Comparison of ENCODE assay signal across 8 mouse cellular contexts in the genomic region with DNA sequence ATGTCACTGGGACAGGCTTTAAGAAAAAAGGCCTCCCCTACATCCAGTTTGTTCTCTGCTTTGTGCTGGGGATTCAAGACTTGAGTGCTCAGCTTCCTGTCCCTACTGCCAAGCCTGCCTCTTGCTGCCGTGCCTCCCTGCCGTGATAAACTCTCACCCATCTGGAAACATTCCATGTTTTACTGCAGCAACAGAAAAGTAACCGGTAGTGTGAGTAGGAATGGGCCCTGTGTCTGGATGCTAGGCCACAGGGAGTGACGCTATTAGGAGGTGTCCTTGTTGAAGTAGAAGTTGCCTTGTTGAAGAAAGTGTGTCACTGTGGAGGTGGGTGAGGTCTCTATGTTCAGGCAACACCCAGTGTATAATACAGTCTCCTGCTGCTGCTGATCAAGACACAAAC. TPM values are rescaled to one million over a fixed set of nuclear protein-coding genes. Genes with fewer than 3 reads are reported as not detected.
DNase-seq lines count a peak whose midpoint lies in the region; ATAC-seq and TF ChIP-seq lines count a peak whose summit lies in the region.

No protein-coding gene starts in this region.

- no peaks in the 10 kb centered on the region for H3K9me3 ChIP-seq in hindbrain, postnatal 0 days (ENCODE audit: low read length)
- no peaks in the 10 kb centered on the region for H3K9me3 ChIP-seq in midbrain, embryonic 15.5 days

- H3K27ac ChIP-seq in embryonic fibroblast, embryonic 13.5 days (ENCODE audit: insufficient read depth, low read length) = peak overlapping the region; percentile 67
- H3K27ac ChIP-seq in hindbrain, postnatal 0 days = peak overlapping the region; percentile 68
- H3K27ac ChIP-seq in midbrain, embryonic 15.5 days = peak overlapping the region; percentile 56

- peak; percentile 30 for DNase-seq in cerebellum, adult 11 months
- no peak for DNase-seq in cerebellum, adult 8-10 months
- peak; percentile 82 for DNase-seq in 3T3-L1 (ENCODE audit: low read depth, low spot score)
- DNase-seq in hindbrain, postnatal 0 days (ENCODE audit: low spot score) = peak; percentile 66
- no peak for DNase-seq in layer of hippocampus, postnatal 10 days (ENCODE audit: low spot score in 2 of 2)
- no peak for DNase-seq in left cerebral cortex, adult 8-10 months (ENCODE audit: low spot score in 2 of 2)

- peaks cover 11% of the 10 kb centered on the region for H3K4me1 ChIP-seq in embryonic fibroblast, embryonic 13.5 days (ENCODE audit: control insufficient read depth, insufficient read depth, low read length)
- no peaks in the 10 kb centered on the region for H3K4me1 ChIP-seq in hindbrain, postnatal 0 days (ENCODE audit: insufficient read depth, low read length)
- H3K4me1 ChIP-seq in midbrain, embryonic 15.5 days = peaks cover 20% of the 10 kb centered on the region

- 17% methylated on average over 4 of the region's 4 CpGs for WGBS in hindbrain, postnatal 0 days
- 36% methylated on average over 4 of the region's 4 CpGs for WGBS in midbrain, embryonic 15.5 days

- ATAC-seq in hindbrain, postnatal 0 days = peak; percentile 42; the same call in 1 of the 2 replicates
- no peak for ATAC-seq in midbrain, embryonic 15.5 days (replicated peaks)

- peaks cover 13% of the 10 kb centered on the region; the same call in 1 of the 2 replicates for H3K36me3 ChIP-seq in hindbrain, postnatal 0 days (ENCODE audit: insufficient read depth, low read length)
- peaks cover 11% of the 10 kb centered on the region; the same call in 1 of the 2 replicates for H3K36me3 ChIP-seq in midbrain, embryonic 15.5 days (replicated peaks)

- no peak for TF ChIP-seq POLR2A in embryonic fibroblast, embryonic 13.5 days (IDR thresholded peaks at IDR 0.05; ENCODE audit: low read depth, low read length)

- no peak for TF ChIP-seq CTCF in embryonic fibroblast, embryonic 13.5 days (IDR thresholded peaks at IDR 0.05; ENCODE audit: borderline replicate concordance, insufficient read depth, low read length)
- TF ChIP-seq CTCF in hindbrain, postnatal 0 days (IDR thresholded peaks at IDR 0.05; ENCODE audit: low read depth) = no peak

- H3K27me3 ChIP-seq in hindbrain, postnatal 0 days (ENCODE audit: insufficient read depth, low read length) = no peaks in the 10 kb centered on the region
- no peaks in the 10 kb centered on the region for H3K27me3 ChIP-seq in midbrain, embryonic 15.5 days (replicated peaks)

- 0 out of 2 replicates have a peak overlapping the region, but pooled peaks have one; percentile 5 for H3K4me2 ChIP-seq in hindbrain, postnatal 0 days (ENCODE audit: low read depth, low read length)
- H3K4me2 ChIP-seq in midbrain, embryonic 15.5 days = no peak overlapping the region

- H3K9ac ChIP-seq in hindbrain, postnatal 0 days (replicated peaks; ENCODE audit: low read length) = 0 out of 2 replicates have a peak overlapping the region, but pooled peaks have one; percentile 2
- H3K9ac ChIP-seq in midbrain, embryonic 15.5 days = no peak overlapping the region

- H3K4me3 ChIP-seq in embryonic fibroblast, embryonic 13.5 days (ENCODE audit: insufficient read depth, low read length) = no peak overlapping the region
- H3K4me3 ChIP-seq in hindbrain, postnatal 0 days (ENCODE audit: low read length) = no peak overlapping the region
- no peak overlapping the region for H3K4me3 ChIP-seq in midbrain, embryonic 15.5 days

RNA-seq across cellular contexts. Expression of gene Camsap2, which starts 20.0 kb away (rescaled TPM):
- polyA plus RNA-seq in embryonic fibroblast, embryonic 13.5 days (2011; ENCODE audit: insufficient read length, low read depth, missing spikeins) = 38.4 and 40.0 TPM in 2 replicates
- 99.1 and 108 TPM in 2 replicates for total RNA-seq in hindbrain, postnatal 0 days (2014; rRNA removed)
- 19.8 and 20.1 TPM in 2 replicates for polyA plus RNA-seq in hindbrain, postnatal 0 days (2015; fragmentation: Nextera tagmentation; extraction: Ambion mirVana)
- polyA plus RNA-seq in midbrain, embryonic 15.5 days (2015; fragmentation: Nextera tagmentation; extraction: Ambion mirVana) = 31.1 and 31.2 TPM in 2 replicates
- 100 to 1,000 TPM; 149 to 165 TPM for total RNA-seq in layer of hippocampus, postnatal 10 days (2021)
- total RNA-seq in left cerebral cortex, adult 8-10 months (2022) = 100 to 1,000 TPM; 119 to 146 (median 126) TPM

Comparison
In these comparisons a context has a peak if more than half of its experiments do, and no peak if none do; other contexts are left out.
1. DNase-seq: peak in cerebellum, adult 11 months (single experiment), 3T3-L1 (single experiment) and hindbrain, postnatal 0 days (single experiment); none in cerebellum, adult 8-10 months (single experiment), layer of hippocampus, postnatal 10 days (0 of 2) and left cerebral cortex, adult 8-10 months (0 of 2).
2. Peak in every context shown above with its lines, with median percentiles within 50 percentile points of each other: H3K27ac ChIP-seq.